Mouse (Mus musculus) kidney, embryonic 16.5 days (tissue): ENCODE data around the gene Agr2. TPM values are rescaled to one million over a fixed set of nuclear protein-coding genes. Genes with fewer than 3 reads are reported as not detected.

Experiments used
- ATAC-seq: fragments of 200-750 bp; cut with Nextera tagmentation; 2 replicates; pipeline ENCODE4 v1.8.0; 2017; ENCODE audit warnings: moderate TSS enrichment; ENCODE audit not compliant: low FRiP score, low TSS enrichment
- H3K27ac ChIP-seq: fragments of 300-500 bp; sonication (generic); 2 replicates; pipeline ENCODE4 v1.5.1; 2014; ENCODE audit warnings: low read length
- H3K27me3 ChIP-seq: fragments of 300-500 bp; sonication (generic); 2 replicates; pipeline ENCODE4 v1.6.1; 2014; ENCODE audit warnings: low read length, control low read depth, mixed read lengths; ENCODE audit not compliant: insufficient read depth
- H3K36me3 ChIP-seq: fragments of 300-500 bp; sonication (generic); 2 replicates; pipeline ENCODE4 v1.6.1; 2014; ENCODE audit warnings: low read length, control low read depth, mixed read lengths; ENCODE audit not compliant: insufficient read depth
- H3K4me1 ChIP-seq: fragments of 300-500 bp; sonication (generic); 2 replicates; pipeline ENCODE4 v1.6.1; 2014; ENCODE audit warnings: low read length, control low read depth, mixed read lengths; ENCODE audit not compliant: insufficient read depth
- H3K4me2 ChIP-seq: fragments of 300-500 bp; sonication (generic); replicated peaks from 2 replicates; pipeline ENCODE4 v1.6.1; 2014; ENCODE audit warnings: low read depth, low read length
- H3K4me3 ChIP-seq: fragments of 300-500 bp; sonication (generic); 2 replicates; pipeline ENCODE4 v1.5.1; 2014; ENCODE audit warnings: mild to moderate bottlenecking, low read length
- H3K9ac ChIP-seq: fragments of 300-500 bp; sonication (generic); replicated peaks from 2 replicates; pipeline ENCODE4 v1.6.1; 2014; ENCODE audit warnings: low read length
- H3K9me3 ChIP-seq: fragments of 300-500 bp; sonication (generic); 2 replicates; pipeline ENCODE4 v1.6.1; 2016; ENCODE audit warnings: low read length, control low read depth
- WGBS: fragments of 180-500 bp; shearing (Covaris S2); extraction: QIAGEN DNeasy Blood & Tissue Kit; methylation state at CpG from one replicate; pipeline ENCODE4 v1.1.7; 2014; 5-methylcytosine and 5-hydroxymethylcytosine counted together
- polyA plus RNA-seq: library from polyadenylated mRNA; unstranded; fragments of >200 nt; fragmentation: Nextera tagmentation; extraction: Ambion mirVana; gene quantifications from 2 replicates; pipeline ENCODE4 v1.2.1, GENCODE M21; 2015

Gene Agr2
- 2.2 and 2.6 TPM in 2 replicates for polyA plus RNA-seq

DNA sequence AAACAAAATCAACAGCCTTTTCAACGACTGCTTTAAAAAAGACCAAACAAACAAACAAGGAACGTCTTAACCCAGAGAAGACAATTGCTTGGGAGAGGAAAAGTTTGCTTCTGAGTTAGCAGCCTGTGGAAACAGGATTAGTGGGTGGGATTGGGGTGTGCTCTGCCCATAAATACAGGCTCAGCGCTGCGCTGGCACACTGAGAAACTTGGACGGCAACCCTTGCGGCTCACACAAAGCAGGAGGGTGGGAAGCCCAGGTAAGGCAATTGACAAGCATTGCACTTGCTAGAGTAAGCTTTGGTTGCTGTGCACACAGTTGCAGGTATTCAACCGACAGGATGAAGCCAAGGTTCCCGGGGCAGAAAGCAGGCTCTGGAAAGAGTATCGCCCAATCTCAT lies at the start of gene Agr2:
Gene Agr2 (plus strand): TSS at position 197 of the 400 bp plus-strand sequence.
- H3K27me3 ChIP-seq: no peaks in the 10 kb centered on the region
- no peak within 1 kb of the TSS for H3K27ac ChIP-seq
- peaks cover 17% of the 10 kb centered on the region for H3K4me1 ChIP-seq
- WGBS: 46% methylated on average over 9 of the region's 9 CpGs
- peak; percentile 33; the same call in 1 of the 2 replicates for ATAC-seq
- H3K4me2 ChIP-seq: peak within 1 kb of the TSS; percentile 19; the same call in 1 of the 2 replicates
- no peaks in the 10 kb centered on the region for H3K9me3 ChIP-seq
- H3K36me3 ChIP-seq: no peaks in the 10 kb centered on the region
- H3K4me3 ChIP-seq: no peak within 1 kb of the TSS
- H3K9ac ChIP-seq: no peak within 1 kb of the TSS

GRCm38 (mm10) chr12:35951757-35952156 lies 41.0 kb upstream of the Agr2 start:
- Histone ChIP-seq H3K36me3 (no peaks in the 10 kb centered on the region), H3K4me3 (no peak overlapping the region), H3K27me3 (no peaks in the 10 kb centered on the region), H3K27ac (no peak overlapping the region), H3K4me2 (no peak overlapping the region), H3K9ac (no peak overlapping the region), H3K4me1 (no peaks in the 10 kb centered on the region), H3K9me3 (no peaks in the 10 kb centered on the region)
- ATAC-seq: no peak
- WGBS: 68% methylated on average over 1 of the region's 1 CpGs

DNA sequence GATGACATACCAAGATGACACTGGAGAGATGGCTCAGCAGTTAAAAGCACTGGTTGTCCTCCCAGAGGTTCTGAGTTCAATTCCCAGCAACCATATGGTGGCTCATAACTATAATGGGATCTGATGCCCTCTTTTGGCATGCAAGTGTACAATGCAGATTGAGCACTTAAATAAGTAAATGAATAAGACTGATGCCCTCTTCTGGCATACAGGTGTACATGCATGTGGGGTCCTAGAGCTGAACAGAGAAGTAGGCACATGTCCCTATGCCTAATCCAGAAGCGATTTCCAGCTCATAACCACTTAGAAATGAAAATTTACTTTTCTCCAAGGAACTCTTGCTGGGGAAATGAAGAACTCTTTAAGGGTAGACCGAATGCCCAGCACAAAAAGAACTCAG lies 35.5 kb upstream of the Agr2 start:
- Histone ChIP-seq H3K27me3 (no peaks in the 10 kb centered on the region), H3K36me3 (no peaks in the 10 kb centered on the region), H3K9me3 (no peaks in the 10 kb centered on the region), H3K4me3 (no peak overlapping the region), H3K4me1 (no peaks in the 10 kb centered on the region), H3K27ac (no peak overlapping the region), H3K4me2 (no peak overlapping the region), H3K9ac (no peak overlapping the region)
- WGBS: 85% methylated on average over 2 of the region's 2 CpGs
- no peak for ATAC-seq

GRCm38 (mm10) chr12:35966098-35966767 lies 26.5 kb upstream of the Agr2 start:
- Histone ChIP-seq H3K27me3 (no peaks in the 10 kb centered on the region), H3K36me3 (no peaks in the 10 kb centered on the region), H3K9ac (no peak overlapping the region), H3K4me2 (no peak overlapping the region), H3K9me3 (no peaks in the 10 kb centered on the region), H3K27ac (no peak overlapping the region), H3K4me1 (no peaks in the 10 kb centered on the region), H3K4me3 (no peak overlapping the region)
- no peak for ATAC-seq
- 37% methylated on average over 7 of the region's 7 CpGs for WGBS

GRCm38 (mm10) chr12:35966768-35967141 lies 26.0 kb upstream of the Agr2 start:
- no peaks in the 10 kb centered on the region for H3K27me3 ChIP-seq
- H3K27ac ChIP-seq: no peak overlapping the region
- no peaks in the 10 kb centered on the region for H3K9me3 ChIP-seq
- H3K36me3 ChIP-seq: no peaks in the 10 kb centered on the region
- no peak overlapping the region for H3K9ac ChIP-seq
- H3K4me1 ChIP-seq: no peaks in the 10 kb centered on the region
- ATAC-seq: no peak
- WGBS: 45% methylated on average over 7 of the region's 7 CpGs
- no peak overlapping the region for H3K4me2 ChIP-seq
- no peak overlapping the region for H3K4me3 ChIP-seq

- H3K27ac ChIP-seq: no peak overlapping the region
- H3K27me3 ChIP-seq: no peaks in the 10 kb centered on the region
- H3K4me2 ChIP-seq: no peak overlapping the region
- H3K4me1 ChIP-seq: no peaks in the 10 kb centered on the region
- H3K36me3 ChIP-seq: no peaks in the 10 kb centered on the region
- 84% methylated on average over 3 of the region's 3 CpGs for WGBS
- ATAC-seq: no peak
- H3K4me3 ChIP-seq: no peak overlapping the region
- H3K9me3 ChIP-seq: no peaks in the 10 kb centered on the region
- H3K9ac ChIP-seq: no peak overlapping the region
These were observed 16.8 kb upstream of the Agr2 start for GRCm38 (mm10) chr12:35975898-35976297.

- H3K4me3 ChIP-seq: no peak overlapping the region
- 35% methylated on average over 6 of the region's 6 CpGs for WGBS
- no peak for ATAC-seq
- H3K9me3 ChIP-seq: no peaks in the 10 kb centered on the region
- H3K9ac ChIP-seq: no peak overlapping the region
- H3K27me3 ChIP-seq: no peaks in the 10 kb centered on the region
- no peak overlapping the region for H3K27ac ChIP-seq
- H3K36me3 ChIP-seq: no peaks in the 10 kb centered on the region
- H3K4me2 ChIP-seq: no peak overlapping the region
- peaks cover 3% of the 10 kb centered on the region; the same call in 1 of the 2 replicates for H3K4me1 ChIP-seq
These were observed 15.0 kb upstream of the Agr2 start for GRCm38 (mm10) chr12:35977633-35978246.

GRCm38 (mm10) chr12:35979625-35980024 lies 13.1 kb upstream of the Agr2 start:
- Histone ChIP-seq H3K4me2 (no peak overlapping the region), H3K4me1 (peaks cover 3% of the 10 kb centered on the region; the same call in 1 of the 2 replicates), H3K9me3 (no peaks in the 10 kb centered on the region), H3K36me3 (no peaks in the 10 kb centered on the region), H3K9ac (no peak overlapping the region), H3K27ac (no peak overlapping the region), H3K4me3 (no peak overlapping the region), H3K27me3 (no peaks in the 10 kb centered on the region)
- WGBS: 77% methylated on average over 5 of the region's 5 CpGs
- ATAC-seq: no peak

DNA sequence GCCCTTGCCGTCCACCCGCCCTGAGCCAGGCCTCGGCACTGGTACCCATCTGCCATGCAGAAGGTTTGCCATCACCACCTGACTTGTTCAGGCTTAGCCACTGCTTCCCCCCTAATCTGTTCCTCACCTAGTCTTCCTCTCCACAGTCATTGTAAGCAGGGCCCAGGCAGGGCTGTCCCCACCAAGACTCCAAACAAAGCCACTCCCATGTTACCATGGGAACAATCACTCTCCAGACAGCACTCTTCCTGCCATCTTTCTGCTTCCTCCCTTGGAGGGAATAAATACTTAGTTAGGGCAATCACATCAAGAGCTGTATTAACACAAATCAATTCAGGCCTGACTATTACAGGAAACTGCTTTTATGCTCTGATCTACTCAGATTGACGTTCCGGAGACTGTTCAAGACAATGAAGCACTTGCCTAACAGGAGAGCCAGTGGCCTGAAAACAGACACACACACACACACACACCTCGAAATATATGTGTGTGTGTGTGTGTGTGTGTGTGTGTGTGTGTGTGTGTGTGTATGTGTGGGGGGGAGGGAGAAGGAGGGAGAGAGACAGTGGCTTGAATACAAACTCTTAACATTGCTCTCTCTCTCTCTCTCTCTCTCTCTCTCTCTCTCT lies 10.9 kb upstream of the Agr2 start:
- no peaks in the 10 kb centered on the region for H3K9me3 ChIP-seq
- no peak overlapping the region for H3K4me3 ChIP-seq
- WGBS: 44% methylated on average over 6 of the region's 6 CpGs
- no peaks in the 10 kb centered on the region for H3K27me3 ChIP-seq
- no peak overlapping the region for H3K9ac ChIP-seq
- H3K36me3 ChIP-seq: no peaks in the 10 kb centered on the region
- no peak overlapping the region for H3K27ac ChIP-seq
- H3K4me1 ChIP-seq: peaks cover 3% of the 10 kb centered on the region; the same call in 1 of the 2 replicates
- no peak overlapping the region for H3K4me2 ChIP-seq
- ATAC-seq: peak; percentile 92

DNA sequence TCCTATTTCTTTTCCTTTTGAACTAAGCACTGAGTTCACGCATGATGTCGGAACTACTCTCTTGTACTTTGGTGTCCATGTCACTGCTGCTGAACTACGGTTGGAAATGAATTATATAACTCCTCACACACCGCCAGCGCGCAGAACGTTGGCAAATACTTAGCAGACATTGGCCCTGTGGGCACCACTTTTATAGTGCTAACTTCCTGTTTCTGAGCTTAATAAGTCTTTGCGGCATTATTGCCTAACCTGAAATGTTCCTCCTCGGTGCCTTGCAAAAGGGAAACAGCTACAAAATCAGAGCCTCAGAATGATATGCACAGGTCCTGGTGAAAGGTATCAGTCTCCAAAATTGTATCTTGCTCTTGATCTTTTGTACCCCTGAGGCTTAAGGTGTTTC lies 9.2 kb upstream of the Agr2 start:
- no peak overlapping the region for H3K27ac ChIP-seq
- no peak for ATAC-seq
- no peaks in the 10 kb centered on the region for H3K9me3 ChIP-seq
- no peak overlapping the region for H3K9ac ChIP-seq
- no peak overlapping the region for H3K4me2 ChIP-seq
- H3K4me1 ChIP-seq: peaks cover 3% of the 10 kb centered on the region; the same call in 1 of the 2 replicates
- H3K36me3 ChIP-seq: no peaks in the 10 kb centered on the region
- H3K4me3 ChIP-seq: no peak overlapping the region
- no peaks in the 10 kb centered on the region for H3K27me3 ChIP-seq
- 91% methylated on average over 9 of the region's 9 CpGs for WGBS
